Mouse (Mus musculus) erythroid progenitor cell, adult 5-6 weeks (primary cell): Measurements from ENCODE around the gene Dennd6a. TPM values are rescaled to one million over a fixed set of nuclear protein-coding genes. Genes with fewer than 3 reads are reported as not detected.
"Not testable (repeated sequence)": the region's sequence is repeated elsewhere in the genome, so short reads cannot be mapped to it uniquely, and the experiment has no call there.

Source experiments
- ATAC-seq: replicated peaks from 2 replicates; pipeline ENCODE4 v1.8.0; 2016; ENCODE audit warnings: moderate number of reproducible peaks, mild to moderate bottlenecking, moderate TSS enrichment, inconsistent platforms; ENCODE audit not compliant: poor library complexity, low FRiP score, severe bottlenecking
- total RNA-seq, 2 experiments: library from RNA; stranded (forward) in 1 of 2; stranded (reverse) in 1 of 2; fragments of 150-400 nt in 1 of 2; fragments of 186-747, 209-891 nt in 1 of 2; gene quantifications; 2 replicates each; pipeline versions ENCODE4 v1.2.3 to v1.2.4; 2015 to 2017; ENCODE audit warnings: low replicate concordance in 2 of 2

Gene Dennd6a
- total RNA-seq, 2 experiments from 2014 or later, result 24.9 to 36.0 TPM

DNA sequence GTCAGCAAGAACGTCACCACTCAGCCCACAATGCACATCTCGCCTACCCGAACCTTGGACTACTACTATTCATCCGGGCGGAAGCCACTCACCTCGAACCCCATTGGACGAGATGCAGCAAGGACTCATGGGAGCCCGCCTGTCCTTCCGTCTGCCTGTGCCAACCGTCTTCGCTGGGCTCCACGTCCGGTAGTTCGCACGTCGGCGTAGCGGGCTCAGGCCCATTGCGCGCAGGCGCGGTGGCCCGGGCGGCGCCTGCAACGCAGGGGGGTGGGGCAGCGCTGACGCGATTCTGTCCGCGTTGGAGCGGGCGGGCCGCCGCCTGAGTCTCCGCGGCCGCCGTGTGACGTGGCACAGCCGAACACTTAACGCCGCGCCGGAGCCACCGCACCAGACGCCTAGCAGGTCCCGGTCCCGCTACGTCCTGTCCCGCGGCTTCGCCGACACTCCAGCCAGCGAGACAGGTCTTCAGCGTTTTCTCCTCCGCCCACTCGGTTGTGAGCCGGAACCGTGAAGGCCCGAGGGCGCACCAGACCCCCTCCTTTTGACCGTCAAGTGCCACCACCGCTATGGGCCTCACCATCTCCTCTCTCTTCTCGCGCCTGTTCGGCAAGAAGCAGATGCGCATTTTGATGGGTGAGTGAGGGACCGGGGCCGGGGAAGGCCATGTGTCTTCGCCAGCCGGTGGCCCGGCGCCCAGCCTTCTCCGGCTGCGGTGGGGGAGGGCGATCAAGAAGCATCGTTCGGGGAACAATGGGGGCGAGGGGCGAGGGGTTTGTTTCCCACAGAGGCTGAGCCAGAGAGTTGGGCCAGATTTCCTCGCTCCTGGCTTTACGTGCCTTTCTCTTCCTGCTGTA lies 64.4 kb downstream of the Dennd6a start, which contains the start of gene Arf4:
Arf4 (plus strand) TSS at position 224 of the 857 bp plus-strand sequence.
- ATAC-seq, result peak; percentile 94

DNA sequence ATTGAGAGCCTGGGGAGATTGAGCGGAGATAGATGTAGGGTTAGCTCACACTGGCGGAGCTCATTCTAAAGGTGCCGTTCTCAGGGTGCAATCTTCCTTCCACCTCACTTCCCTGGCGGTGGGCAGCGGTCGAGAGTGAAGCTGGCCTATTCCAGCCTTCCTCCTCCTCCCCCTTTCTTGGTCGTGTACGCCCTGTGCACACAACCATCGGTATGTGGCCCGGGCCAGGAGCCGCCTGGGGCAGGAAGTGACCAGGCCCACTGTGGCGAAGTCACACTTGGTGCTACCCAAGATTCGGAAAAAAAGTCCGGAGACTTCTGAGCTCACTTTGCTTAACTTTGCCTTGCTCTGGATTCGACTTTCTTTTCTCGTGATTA lies 65.0 kb downstream of the Dennd6a start:
- peak; percentile 66 for ATAC-seq

DNA sequence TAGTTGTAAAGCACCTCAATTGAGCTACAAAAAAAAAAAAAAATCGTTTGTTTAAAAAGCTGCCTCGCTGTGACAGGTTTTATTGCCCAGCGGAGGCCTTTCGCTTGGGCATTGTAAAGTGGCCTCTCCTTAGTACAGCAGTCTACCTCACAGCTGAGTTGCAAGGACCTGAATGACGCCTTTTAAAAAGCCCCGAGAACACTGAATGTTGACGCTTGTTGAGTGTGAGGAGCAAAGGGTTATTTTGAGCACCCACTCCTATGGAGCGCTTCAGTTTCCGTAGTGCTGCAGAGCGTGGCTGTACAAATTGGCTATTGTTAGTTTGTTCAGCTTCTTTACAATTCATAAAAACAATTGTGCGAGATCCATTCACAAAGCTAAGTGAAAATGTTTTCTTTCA lies 65.6 kb downstream of the Dennd6a start:
- no peak for ATAC-seq

DNA sequence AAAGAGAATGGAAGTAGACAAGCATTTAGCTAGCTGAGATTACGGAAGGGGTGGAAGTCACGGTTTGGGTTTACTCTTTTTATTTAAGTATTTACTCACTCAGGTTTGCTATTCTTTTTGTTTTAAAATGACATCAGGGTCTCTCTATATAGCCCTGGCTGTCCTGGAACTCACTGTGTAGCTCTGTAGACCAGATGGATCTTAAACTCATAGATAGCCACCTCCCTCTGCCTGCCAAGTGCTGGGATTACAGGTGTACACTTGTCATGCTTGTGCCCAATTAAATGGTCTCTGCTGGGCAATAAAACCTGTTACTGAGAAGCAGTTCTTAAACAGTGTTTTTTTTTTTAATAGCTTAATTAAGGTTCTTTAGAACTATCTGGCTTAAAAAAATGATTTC lies 66.3 kb downstream of the Dennd6a start:
- ATAC-seq, result no peak

DNA sequence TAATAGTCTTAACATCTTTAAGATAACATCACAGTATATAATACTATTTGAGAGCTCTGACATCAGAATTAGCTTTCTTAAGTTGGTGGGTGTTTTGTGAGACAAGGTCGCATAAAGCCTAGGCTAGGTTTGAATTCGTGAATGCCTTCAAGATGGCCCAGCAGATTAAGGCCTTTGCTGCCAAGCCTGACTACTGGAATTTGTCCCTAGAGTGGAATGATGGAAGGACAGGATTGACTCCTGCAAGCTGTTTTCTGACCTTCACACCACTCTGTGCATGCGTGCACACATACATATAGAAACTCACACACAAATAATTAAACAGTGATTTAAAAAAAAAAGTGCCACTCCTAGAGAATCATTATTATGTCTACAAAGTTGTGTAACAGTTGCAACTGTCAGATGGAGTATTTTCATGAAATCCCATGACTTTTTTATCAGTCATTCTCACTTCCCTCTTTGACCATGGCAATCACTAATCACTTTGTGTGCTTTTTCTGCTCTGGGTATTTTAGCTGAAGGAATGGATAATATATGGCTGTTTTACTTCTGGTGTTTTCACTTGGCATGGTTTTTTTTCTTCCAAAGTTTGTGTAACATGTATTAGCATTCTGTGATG lies 69.5 kb downstream of the Dennd6a start:
- ATAC-seq, result no peak

DNA sequence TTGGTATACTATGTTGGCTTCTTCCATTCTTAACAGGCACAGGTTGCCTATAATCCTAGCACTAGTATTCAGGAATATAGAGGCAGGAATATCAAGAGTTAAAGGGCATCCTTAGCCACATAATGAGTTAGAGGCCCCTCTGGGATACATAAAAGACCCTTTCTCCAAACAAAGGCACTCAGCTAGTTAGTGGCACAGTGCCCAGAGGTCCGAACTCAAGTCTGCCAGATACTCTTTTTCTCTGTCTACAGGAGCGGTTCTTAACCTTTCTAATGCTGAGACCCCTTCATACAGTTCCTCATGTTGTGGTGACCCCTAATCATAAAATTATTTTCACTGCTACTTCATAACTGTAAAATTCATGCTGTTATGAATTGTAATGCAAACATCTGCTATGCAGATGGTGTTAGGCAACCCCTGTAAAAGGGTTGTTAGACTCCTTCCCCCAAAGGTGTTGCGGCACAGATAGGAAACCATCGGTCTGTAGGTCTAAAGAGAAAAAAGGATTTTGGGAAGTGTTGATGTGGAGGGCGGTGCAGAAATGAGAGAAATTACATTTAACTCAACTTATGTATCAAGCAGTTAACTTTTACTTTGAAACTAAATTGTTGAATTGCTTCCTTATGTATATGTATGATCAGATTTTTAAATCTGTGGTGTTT lies 72.5 kb downstream of the Dennd6a start:
- ATAC-seq, result no peak

DNA sequence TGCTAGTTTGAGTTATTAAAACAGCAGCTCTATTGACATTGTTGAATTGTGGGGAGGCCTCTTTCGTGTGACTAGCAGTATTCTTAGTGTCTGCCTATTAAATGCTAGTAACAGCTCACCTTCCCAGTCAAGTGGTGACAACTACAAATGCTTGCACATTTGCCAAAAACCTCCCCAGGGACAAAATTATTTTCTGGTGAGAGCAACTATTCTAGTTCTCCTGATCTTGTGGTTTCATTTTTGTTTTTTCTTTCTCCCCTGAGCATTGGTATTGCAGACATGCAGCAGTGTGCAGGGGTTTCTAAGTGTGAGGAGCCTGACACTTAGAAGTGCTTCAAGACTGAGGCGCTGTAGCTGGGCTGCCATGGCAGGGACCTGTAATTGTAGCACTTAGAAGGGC lies 74.2 kb downstream of the Dennd6a start:
- ATAC-seq, result no peak

DNA sequence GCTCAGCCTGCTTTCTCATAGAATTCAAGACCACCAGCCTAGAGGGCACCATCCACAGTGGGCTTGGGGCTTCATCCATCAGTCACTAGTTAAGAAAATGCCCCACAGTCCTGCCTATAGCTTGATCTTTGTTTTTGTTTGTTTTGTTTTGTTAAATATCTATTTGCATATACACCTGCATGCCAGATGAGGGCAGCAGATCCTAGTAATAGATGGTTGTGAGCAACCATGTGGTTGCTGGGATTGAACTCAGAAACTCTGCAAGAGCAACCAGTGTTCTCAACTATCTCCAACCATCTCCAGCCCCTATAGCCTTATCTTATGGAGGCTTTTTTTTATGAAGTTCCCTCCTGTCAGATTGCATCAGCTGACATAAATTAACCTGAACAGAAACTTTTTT lies 78.2 kb downstream of the Dennd6a start:
- ATAC-seq, result peak; percentile 72

DNA sequence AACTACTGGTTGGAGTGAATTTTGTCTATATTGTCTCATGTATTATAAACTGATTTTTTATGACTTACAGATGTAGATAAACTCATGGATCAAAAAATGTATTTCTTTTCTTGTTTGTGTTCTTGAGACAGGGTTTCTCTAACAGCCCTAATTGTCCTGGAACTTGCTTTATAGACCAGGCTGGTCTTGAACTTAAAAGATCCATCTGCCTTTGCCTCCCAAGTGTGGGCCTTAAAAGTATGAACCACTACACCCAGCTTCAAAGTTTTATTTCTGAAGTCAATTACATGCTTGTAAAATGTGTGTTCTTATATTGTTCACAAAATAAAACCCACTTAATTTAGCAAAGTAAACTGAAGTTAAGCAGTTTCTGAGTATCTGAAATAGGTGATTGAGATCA lies 84.5 kb downstream of the Dennd6a start:
- no peak for ATAC-seq

DNA sequence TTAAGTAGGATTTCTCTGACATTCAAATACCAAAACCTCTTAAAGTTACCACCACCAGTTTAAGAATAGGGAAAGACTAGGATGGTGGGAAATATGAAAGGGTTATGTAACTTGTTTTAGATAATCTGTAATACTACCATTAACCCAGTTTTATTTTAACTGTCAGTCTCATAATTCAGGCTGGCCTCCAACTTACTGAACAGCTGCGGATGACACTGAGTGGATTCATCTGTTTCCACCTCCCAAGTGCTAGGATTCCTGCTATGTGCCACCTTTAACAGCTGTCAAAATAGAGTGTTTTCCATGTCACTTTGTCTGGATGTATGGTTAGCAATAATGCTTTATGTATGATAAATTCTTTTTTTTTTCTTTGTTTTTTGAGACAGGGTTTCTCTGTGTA lies 86.6 kb downstream of the Dennd6a start:
- ATAC-seq, result no peak

DNA sequence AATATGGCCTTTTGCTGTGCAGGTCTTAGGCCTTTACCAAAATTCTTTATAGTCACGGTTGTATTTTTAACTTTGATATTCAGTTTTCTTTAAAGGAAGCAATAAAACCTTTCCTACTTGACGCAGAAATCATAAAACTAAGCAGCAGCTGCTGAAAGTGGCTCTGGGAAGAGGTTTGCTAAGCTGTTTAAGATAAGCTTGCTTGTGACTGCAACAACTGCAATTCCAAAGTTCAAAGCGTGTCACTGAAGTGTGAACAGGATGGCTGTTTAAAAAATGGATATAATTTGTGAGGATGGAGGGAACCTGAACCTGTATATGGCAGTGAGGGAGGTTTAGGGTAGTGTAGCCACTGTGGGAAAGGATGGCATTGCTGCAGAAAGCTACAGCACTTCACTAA lies 88.4 kb downstream of the Dennd6a start:
- ATAC-seq, result no peak

DNA sequence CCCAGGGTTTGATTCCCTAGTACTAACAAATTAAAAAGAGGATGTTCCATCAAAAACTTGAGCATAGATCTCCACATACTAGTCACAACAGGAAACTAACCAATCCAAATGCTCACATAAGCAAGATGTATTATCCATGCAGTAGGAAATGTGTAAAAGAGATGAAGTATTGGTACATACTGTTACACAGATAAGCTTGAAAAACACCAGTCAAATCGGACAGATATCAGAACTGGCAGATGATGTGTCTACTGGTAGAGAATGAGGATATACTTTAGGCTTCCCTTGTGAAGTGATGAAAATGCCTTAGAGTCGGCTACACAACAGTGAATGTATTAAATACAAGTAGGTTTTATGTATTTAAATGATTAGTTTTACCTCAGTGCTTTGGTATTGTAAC lies 88.8 kb downstream of the Dennd6a start:
- no peak for ATAC-seq

DNA sequence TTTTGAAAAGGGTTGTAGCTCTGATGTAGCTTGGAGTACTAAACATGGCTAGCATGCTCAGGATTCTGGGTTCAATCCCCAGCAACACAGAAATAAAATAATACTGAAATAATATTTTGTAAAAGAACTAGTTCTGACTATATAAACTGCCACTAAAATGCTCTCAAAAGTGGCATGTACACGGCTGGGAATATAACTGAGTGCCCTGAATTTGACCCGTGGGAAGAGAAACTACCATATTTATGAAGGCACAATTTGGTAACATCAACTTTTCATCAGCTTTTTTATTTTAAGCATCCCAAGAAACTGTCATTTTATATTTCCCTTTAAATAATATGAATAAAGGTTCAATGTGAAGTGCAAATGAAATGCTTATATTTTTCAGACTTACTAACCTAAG lies 90.2 kb downstream of the Dennd6a start:
- no peak for ATAC-seq

DNA sequence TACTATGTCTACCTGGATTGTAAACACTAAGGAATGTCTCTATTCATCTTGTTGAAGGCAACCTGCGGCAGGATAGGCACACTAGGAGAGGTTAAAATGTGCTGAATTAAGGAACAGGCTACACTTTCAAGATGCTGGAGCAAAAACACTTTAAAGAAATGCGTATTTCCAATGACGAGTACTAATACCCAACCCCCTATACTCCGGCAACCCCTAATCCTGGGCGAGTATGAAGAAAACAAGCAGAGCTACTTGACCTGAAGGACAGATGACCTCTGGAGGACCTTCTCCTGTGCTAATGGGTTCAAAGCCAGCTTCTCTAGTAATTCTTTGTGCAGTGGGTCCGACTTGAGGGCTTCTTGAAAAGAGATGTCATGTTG lies 94.3 kb downstream of the Dennd6a start:
- ATAC-seq, result no peak

DNA sequence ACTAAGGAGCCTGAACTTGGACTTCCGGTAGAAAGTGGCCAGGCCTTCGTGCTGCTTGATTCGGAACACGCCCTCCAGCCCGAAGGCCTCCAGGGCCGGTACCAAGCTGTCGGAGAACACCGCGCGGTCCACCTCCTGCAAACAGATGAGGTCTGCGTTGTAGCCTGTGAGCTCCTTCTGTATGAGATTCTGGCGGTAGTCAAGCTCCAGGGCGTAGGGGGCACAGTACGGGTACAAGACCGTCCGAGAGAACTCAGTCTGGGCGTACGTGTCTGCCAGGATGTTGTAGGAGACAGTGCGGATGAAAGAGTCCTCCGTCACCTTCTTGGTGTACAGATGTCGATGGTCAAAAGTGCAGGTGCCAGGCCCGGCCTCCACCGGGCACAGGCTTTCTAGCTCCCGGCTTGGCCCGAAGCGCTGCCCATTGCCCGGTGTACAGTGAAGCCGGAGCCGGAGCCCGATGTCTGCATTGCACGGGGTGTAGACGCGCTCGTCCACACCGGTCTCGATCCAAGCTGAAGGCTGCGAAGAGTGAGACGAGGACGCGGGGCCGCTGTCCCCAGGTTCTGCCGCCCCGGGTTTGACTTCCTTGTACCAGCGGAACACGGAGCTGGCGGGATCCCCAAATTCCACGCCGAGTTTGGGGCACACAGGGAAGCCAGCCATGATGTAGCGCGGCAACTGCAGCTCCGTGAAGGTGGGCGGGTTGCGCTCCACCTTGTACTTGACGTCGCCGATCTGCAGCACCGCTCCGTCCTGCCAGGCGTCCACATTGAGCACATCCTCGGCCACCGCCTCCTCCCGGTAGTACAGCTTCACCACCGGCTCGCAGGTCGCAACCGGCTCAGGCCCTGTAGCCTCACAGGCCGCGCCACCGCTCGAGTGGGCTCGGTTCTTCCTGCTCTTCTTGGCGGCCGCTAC lies 95.0 kb downstream of the Dennd6a start:
- peak; percentile 67 for ATAC-seq

DNA sequence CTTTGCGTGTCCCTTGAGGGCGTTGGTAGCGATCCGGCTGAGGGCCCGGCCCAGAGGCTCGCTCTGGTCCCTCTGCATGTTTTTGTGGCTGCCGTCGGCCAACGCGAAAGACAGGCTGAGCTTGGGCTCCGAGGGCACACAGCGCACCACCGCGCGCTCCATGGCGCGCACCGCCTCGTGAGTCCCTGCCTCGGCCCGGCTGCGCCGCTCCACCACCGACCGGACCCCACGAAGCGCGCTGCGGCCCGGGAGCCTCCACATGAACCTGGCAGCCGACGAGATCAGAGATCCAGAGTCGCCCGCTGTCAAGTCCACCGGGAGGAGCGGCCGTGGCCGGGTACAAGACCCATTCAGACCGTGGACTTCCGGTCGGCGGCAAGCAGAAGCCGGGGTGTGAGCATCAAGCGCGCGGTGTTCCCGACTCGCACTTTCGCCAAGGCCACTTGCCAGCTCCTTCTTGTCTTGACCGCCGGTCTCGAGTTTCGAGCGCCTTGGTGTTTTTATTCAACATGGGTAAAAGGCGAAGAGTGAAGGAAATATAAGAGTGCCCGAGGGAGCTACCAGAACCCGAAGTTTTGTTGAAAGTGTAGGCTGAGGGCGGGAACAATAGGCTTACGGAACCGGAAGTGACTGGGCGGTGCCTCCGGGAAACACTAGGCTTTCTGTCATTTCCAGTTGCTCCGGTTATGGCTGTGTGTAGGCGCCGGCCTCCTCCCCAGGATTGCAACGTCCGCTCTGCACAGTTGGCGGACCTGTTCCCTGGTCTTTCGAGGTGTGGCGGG lies 95.8 kb downstream of the Dennd6a start, which contains the start of gene Pde12:
Pde12 (minus strand) TSS at position 592 of the 782 bp plus-strand sequence.
- peak; percentile 87 for ATAC-seq

DNA sequence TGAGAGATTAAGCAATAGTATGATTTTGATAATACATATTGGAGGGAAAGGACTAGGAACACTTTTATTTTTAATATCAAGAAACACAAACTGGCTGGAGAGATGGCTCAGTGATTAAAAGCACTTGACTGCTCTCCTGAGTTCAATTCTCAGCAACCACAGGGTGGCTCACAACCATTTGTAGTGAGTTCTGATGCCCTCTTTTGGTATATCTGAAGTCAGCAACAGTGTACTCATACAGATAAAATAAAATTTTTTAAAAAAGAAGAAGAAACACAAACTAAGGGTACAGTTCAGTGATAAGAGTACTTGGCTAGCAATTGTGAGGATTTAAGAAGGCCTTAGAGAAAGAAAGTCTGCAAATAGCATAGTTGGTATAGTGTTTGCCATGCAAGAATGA lies 97.3 kb downstream of the Dennd6a start:
- ATAC-seq, result no peak

DNA sequence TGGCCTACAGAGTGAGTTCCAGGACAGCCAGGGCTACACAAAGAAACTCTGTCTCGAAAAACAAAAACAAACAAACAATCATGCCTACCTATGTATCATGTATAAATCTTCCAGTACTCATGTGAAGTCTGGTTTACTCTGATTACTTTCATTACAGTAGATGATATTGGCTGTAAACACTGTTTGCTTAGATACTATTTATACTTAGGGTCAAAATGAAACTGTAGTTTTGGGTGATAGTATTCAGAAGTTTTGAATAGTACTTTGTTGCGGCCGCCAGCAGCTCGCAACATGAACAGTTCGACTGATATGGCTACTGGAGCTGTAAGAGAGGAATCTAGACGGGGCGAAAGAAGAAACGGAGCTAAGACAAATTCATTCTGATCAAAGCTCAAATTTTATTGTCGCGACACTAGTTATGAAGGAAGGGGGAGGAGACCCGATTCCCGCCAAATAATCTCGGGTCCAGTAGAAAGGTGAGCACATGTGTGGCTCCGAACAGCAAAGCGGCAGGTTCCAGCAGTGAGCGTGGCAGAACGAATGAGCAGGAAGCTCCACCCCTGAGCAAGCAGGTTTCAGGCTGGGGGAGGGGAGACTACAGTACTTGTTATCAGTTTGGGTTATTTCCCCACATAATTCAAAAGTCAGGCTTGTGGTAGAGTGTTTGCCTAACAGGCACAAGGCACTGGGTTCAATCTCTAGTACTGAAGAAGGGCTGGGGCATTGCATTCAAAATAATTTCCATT lies 98.4 kb downstream of the Dennd6a start:
- not testable (repeated sequence) for ATAC-seq
